Mouse (Mus musculus) forebrain, embryonic 15.5 days (tissue): ENCODE measurements at regions not wholly inside any gene's neighbourhood (a gene's known extent, or its start where the extent isn't known, plus 50 kb on each side); places are given as distances from the start of the nearest gene placed in this dataset.

Source experiments
- ATAC-seq: fragments of 200-750 bp; cut with Nextera tagmentation; replicated peaks from 2 replicates; pipeline ENCODE4 v1.8.0; 2017; ENCODE audit warnings: mild to moderate bottlenecking, moderate TSS enrichment, moderate library complexity
- H3K27ac ChIP-seq: fragments of 300-500 bp; sonication (generic); replicated peaks from 2 replicates; pipeline ENCODE4 v1.5.1; 2015; ENCODE audit warnings: mild to moderate bottlenecking, inconsistent platforms
- H3K27me3 ChIP-seq: fragments of 300-500 bp; sonication (generic); 2 replicates; pipeline ENCODE4 v1.6.1; 2015; ENCODE audit warnings: inconsistent platforms
- H3K36me3 ChIP-seq: fragments of 300-500 bp; sonication (generic); 2 replicates; pipeline ENCODE4 v1.6.1; 2015; ENCODE audit warnings: mild to moderate bottlenecking, inconsistent platforms
- H3K4me1 ChIP-seq: fragments of 300-500 bp; sonication (generic); 2 replicates; pipeline ENCODE4 v1.6.1; 2015; ENCODE audit warnings: inconsistent platforms
- H3K4me2 ChIP-seq: fragments of 300-500 bp; sonication (generic); replicated peaks from 2 replicates; pipeline ENCODE4 v1.6.1; 2015; ENCODE audit warnings: mild to moderate bottlenecking, inconsistent platforms
- H3K4me3 ChIP-seq: fragments of 300-500 bp; sonication (generic); 2 replicates; pipeline ENCODE4 v1.5.1; 2015; ENCODE audit warnings: mild to moderate bottlenecking, inconsistent platforms
- H3K9ac ChIP-seq: fragments of 300-500 bp; sonication (generic); replicated peaks from 2 replicates; pipeline ENCODE4 v1.6.1; 2015; ENCODE audit warnings: mild to moderate bottlenecking, inconsistent platforms
- H3K9me3 ChIP-seq: fragments of 300-500 bp; sonication (generic); 2 replicates; pipeline ENCODE4 v1.6.1; 2016; ENCODE audit warnings: inconsistent platforms
- WGBS: fragments of 180-500 bp; shearing (Covaris S2); methylation state at CpG from one replicate; pipeline ENCODE4 v1.1.7; 2015; ENCODE audit warnings: mixed read lengths; 5-methylcytosine and 5-hydroxymethylcytosine counted together

- ATAC-seq = no peak
- no peak overlapping the region; the same call in 1 of the 2 replicates for H3K27ac ChIP-seq
- H3K9ac ChIP-seq = no peak overlapping the region
- H3K9me3 ChIP-seq = no peaks in the 10 kb centered on the region
- no peak overlapping the region for H3K4me3 ChIP-seq
- H3K4me1 ChIP-seq = peaks cover 23% of the 10 kb centered on the region
- WGBS = 76% methylated on average over 3 of the region's 3 CpGs
- no peaks in the 10 kb centered on the region for H3K36me3 ChIP-seq
- H3K4me2 ChIP-seq = no peak overlapping the region
- H3K27me3 ChIP-seq = no peaks in the 10 kb centered on the region
These were observed 92.2 kb downstream of the Ephb3 start for GRCm38 (mm10) chr16:21296786-21297185.

GRCm38 (mm10) chr16:21298866-21299265, 94.3 kb downstream of the Ephb3 start:
- ATAC-seq = no peak
- no peaks in the 10 kb centered on the region for H3K36me3 ChIP-seq
- H3K27ac ChIP-seq = no peak overlapping the region
- no peaks in the 10 kb centered on the region for H3K9me3 ChIP-seq
- H3K27me3 ChIP-seq = no peaks in the 10 kb centered on the region
- H3K4me3 ChIP-seq = no peak overlapping the region
- no peak overlapping the region for H3K4me2 ChIP-seq
- H3K4me1 ChIP-seq = peaks cover 21% of the 10 kb centered on the region
- H3K9ac ChIP-seq = no peak overlapping the region
- 79% methylated on average over 7 of the region's 7 CpGs for WGBS

GRCm38 (mm10) chr16:21305859-21306258, 101.3 kb downstream of the Ephb3 start:
- peaks cover 7% of the 10 kb centered on the region for H3K4me1 ChIP-seq
- no peaks in the 10 kb centered on the region for H3K36me3 ChIP-seq
- H3K9ac ChIP-seq = no peak overlapping the region
- H3K27ac ChIP-seq = no peak overlapping the region
- no peaks in the 10 kb centered on the region for H3K9me3 ChIP-seq
- H3K4me2 ChIP-seq = no peak overlapping the region
- no peak for ATAC-seq
- no peaks in the 10 kb centered on the region for H3K27me3 ChIP-seq
- WGBS = 82% methylated on average over 3 of the region's 3 CpGs
- H3K4me3 ChIP-seq = no peak overlapping the region

DNA sequence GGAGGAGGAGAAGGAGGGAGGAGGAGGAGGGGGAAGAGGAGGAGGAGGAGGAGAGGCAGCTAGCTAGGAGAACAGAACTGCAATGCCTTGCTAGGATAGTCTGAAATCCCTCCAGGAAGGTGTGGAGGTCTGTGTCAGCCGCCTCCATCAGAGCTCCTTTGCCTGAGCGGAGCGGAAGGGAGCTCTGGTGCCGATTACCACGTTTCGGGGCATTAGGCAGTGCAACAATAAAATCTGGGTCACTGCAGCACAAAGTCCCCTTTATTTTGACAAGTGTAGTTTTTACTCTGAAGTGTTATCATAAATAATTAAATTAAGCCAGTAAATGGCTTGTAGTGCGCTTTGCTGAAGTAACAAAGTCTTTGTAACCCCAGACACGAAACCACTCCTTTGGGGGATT, 104.0 kb downstream of the Ephb3 start:
- Histone ChIP-seq H3K36me3 (no peaks in the 10 kb centered on the region), H3K4me1 (peaks cover 14% of the 10 kb centered on the region), H3K27ac (no peak overlapping the region), H3K4me2 (no peak overlapping the region), H3K27me3 (no peaks in the 10 kb centered on the region), H3K9me3 (no peaks in the 10 kb centered on the region), H3K9ac (no peak overlapping the region), H3K4me3 (no peak overlapping the region)
- ATAC-seq = no peak
- WGBS = 64% methylated on average over 8 of the region's 8 CpGs

DNA sequence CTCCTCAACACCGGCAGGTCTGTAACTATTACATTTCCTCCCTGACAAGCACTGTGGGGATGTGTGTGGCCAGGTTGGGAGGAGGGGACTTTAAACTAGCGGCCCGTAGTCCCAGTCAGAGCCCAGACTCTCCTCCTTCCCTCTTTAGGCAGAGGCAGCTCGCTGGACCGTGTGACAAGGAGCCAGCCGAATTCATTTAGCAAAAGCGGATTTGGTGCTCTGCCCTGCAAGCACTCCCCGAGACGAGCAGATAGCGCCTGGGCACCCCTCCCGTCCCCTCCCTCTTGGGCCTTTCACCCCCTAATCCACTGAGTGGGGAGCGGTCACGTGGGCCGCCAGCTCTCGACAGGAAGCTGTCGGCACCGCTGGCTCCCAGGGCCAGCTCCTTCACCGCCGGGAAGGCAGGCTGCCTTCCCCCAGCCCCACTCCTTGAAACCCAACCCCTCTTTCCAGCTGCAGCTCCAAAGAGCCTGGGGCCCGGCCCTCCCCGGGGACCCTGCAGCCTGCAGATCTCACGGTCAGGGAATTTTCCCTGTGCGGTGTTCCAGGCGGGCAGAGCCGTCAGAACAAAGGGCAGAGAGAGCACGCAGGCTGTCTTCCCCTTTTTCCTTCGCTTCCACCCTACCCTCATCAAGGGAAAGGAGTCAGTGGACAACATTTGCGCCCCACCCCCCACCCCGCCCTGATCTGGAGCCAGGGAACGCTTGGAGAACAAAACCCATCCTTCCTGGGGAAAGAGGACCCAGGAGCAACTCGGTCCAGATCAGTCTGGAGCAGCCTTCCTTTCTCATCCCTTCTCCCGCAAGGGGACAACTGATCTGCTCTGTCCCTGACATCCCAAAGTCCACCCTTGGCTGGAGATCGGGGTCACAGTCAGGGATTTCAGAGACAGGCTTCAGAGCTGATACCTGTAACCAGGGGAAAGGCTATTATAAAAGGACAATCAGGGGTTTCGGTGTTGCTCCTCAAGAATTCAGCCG, 106.4 kb downstream of the Ephb3 start:
- H3K4me2 ChIP-seq = peak overlapping the region; percentile 94
- ATAC-seq = peak; percentile 86
- 2% methylated on average over 35 of the region's 35 CpGs for WGBS

DNA sequence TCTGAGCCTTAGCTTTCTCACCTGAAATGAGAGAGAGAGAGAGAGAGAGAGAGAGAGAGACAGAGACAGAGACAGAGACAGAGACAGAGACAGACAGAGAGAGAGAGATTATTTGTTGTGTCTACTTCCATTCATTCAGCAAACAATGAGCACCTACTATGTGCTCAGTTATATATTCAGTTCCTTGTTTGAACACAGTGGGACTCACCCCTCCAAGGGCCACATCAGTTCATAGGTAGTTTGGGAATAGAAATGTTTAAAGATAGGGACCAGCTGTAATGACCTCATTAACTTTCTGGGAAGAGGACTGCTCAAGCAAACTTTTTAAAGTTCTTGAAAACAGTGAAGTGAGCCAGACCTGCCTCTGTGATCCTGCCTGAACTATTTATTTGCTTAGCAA, 107.2 kb downstream of the Ephb3 start:
- H3K27ac ChIP-seq = no peak overlapping the region

More for the DNA sequence above, 106.4 kb downstream of the Ephb3 start:
- Histone ChIP-seq H3K27me3 (no peaks in the 10 kb centered on the region), H3K4me3 (peak overlapping the region; percentile 48), H3K9ac (peak overlapping the region; percentile 69), H3K36me3 (no peaks in the 10 kb centered on the region), H3K9me3 (no peaks in the 10 kb centered on the region), H3K27ac (peak overlapping the region; percentile 80), H3K4me1 (peaks cover 14% of the 10 kb centered on the region)

GRCm38 (mm10) chr16:21315751-21316151, 107.2 kb upstream of the Vps8 start:
- H3K27me3 ChIP-seq = no peaks in the 10 kb centered on the region
- WGBS = 30% methylated on average over 6 of the region's 6 CpGs
- H3K4me3 ChIP-seq = no peak overlapping the region
- H3K36me3 ChIP-seq = no peaks in the 10 kb centered on the region
- no peak overlapping the region for H3K27ac ChIP-seq
- no peaks in the 10 kb centered on the region for H3K9me3 ChIP-seq
- no peak overlapping the region for H3K4me2 ChIP-seq
- H3K9ac ChIP-seq = no peak overlapping the region
- peaks cover 8% of the 10 kb centered on the region for H3K4me1 ChIP-seq
- 0 out of 2 replicates have a peak, but pooled peaks have one; percentile 9 for ATAC-seq

More for the DNA sequence above, 107.2 kb downstream of the Ephb3 start:
- Histone ChIP-seq H3K36me3 (no peaks in the 10 kb centered on the region), H3K9me3 (no peaks in the 10 kb centered on the region), H3K4me3 (no peak overlapping the region), H3K4me1 (peaks cover 14% of the 10 kb centered on the region), H3K9ac (no peak overlapping the region), H3K27me3 (no peaks in the 10 kb centered on the region), H3K4me2 (no peak overlapping the region; the same call in 1 of the 2 replicates)
- ATAC-seq = no peak

DNA sequence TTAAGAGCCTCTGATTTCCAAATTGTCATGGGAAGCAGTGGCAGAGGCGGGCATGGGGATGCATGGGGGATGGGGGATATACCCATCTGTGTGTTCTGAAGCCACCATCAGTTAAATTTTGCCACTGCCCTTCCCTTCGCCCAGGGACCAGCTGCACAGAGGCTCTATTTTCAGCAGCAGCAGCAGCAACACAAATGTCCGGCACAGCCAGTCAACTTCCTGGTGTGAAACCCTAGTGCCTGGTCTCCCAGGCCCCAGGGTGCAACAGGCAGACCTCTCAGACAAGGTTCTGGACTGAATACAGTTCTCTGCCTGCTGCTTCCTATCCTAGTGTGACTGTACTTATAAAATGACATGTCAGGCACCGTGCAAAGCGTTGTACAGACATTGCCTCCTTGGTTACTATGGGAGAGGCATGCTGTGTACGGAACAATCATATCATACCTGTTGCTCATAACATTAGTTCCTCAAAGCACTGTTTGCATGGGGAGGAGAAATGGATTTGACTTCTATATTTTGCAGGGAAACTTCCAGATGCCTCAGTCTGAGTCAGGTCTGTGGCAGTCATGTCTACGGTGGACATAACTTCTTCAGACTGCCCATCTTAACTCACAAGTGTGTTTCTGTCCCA, 104.8 kb upstream of the Vps8 start:
- no peak for ATAC-seq
- Histone ChIP-seq H3K4me3 (no peak overlapping the region), H3K27ac (no peak overlapping the region), H3K27me3 (no peaks in the 10 kb centered on the region), H3K4me2 (no peak overlapping the region), H3K9ac (no peak overlapping the region), H3K4me1 (0 out of 2 replicates have a peak, but pooled peaks cover 6% of the 10 kb centered on the region), H3K9me3 (no peaks in the 10 kb centered on the region), H3K36me3 (no peaks in the 10 kb centered on the region)
- 83% methylated on average over 7 of the region's 7 CpGs for WGBS

- 60% methylated on average over 9 of the region's 9 CpGs for WGBS
- ATAC-seq = no peak
- H3K4me3 ChIP-seq = no peak overlapping the region
- 0 out of 2 replicates have a peak, but pooled peaks cover 6% of the 10 kb centered on the region for H3K4me1 ChIP-seq
- no peak overlapping the region for H3K4me2 ChIP-seq
- H3K36me3 ChIP-seq = no peaks in the 10 kb centered on the region
- H3K27me3 ChIP-seq = no peaks in the 10 kb centered on the region
- H3K9me3 ChIP-seq = no peaks in the 10 kb centered on the region
- H3K27ac ChIP-seq = no peak overlapping the region
- no peak overlapping the region for H3K9ac ChIP-seq
These were observed 104.1 kb upstream of the Vps8 start for GRCm38 (mm10) chr16:21318640-21319365.

- no peak overlapping the region for H3K27ac ChIP-seq
- no peaks in the 10 kb centered on the region for H3K36me3 ChIP-seq
- 85% methylated on average over 2 of the region's 2 CpGs for WGBS
- H3K9me3 ChIP-seq = no peaks in the 10 kb centered on the region
- H3K9ac ChIP-seq = no peak overlapping the region
- H3K4me2 ChIP-seq = no peak overlapping the region
- ATAC-seq = no peak
- no peaks in the 10 kb centered on the region for H3K27me3 ChIP-seq
- H3K4me1 ChIP-seq = 0 out of 2 replicates have a peak, but pooled peaks cover 6% of the 10 kb centered on the region
- no peak overlapping the region for H3K4me3 ChIP-seq
These were observed 102.6 kb upstream of the Vps8 start for GRCm38 (mm10) chr16:21320284-21320683.

GRCm38 (mm10) chr16:21321188-21322070, 101.5 kb upstream of the Vps8 start:
- H3K27ac ChIP-seq = no peak overlapping the region
- H3K9ac ChIP-seq = no peak overlapping the region
- 0 out of 2 replicates have a peak, but pooled peaks cover 6% of the 10 kb centered on the region for H3K4me1 ChIP-seq
- H3K36me3 ChIP-seq = no peaks in the 10 kb centered on the region
- no peak for ATAC-seq
- H3K27me3 ChIP-seq = no peaks in the 10 kb centered on the region
- WGBS = 46% methylated on average over 18 of the region's 18 CpGs
- no peak overlapping the region for H3K4me2 ChIP-seq
- H3K4me3 ChIP-seq = no peak overlapping the region
- no peaks in the 10 kb centered on the region for H3K9me3 ChIP-seq
